8 mouse cellular contexts compared by ENCODE assay signal in genomic region chr17:32753634-32754033, GRCm38 (mm10). TPM values are rescaled to one million over a fixed set of nuclear protein-coding genes. Genes with fewer than 3 reads are reported as not detected.
DNase-seq lines count a peak whose midpoint lies in the region; ATAC-seq and TF ChIP-seq lines count a peak whose summit lies in the region.

No protein-coding gene starts in this region.

- H3K9me3 ChIP-seq in forebrain, embryonic 14.5 days (replicated peaks; ENCODE audit: control insufficient read depth, low read length) = no peaks in the 10 kb centered on the region
- no peaks in the 10 kb centered on the region for H3K9me3 ChIP-seq in forebrain, embryonic 12.5 days
- no peaks in the 10 kb centered on the region for H3K9me3 ChIP-seq in hindbrain, embryonic 14.5 days (ENCODE audit: control insufficient read depth, low read length)

- no peak for ATAC-seq in forebrain, embryonic 14.5 days
- ATAC-seq in forebrain, embryonic 12.5 days (ENCODE audit: low FRiP score) = no peak
- no peak for ATAC-seq in hindbrain, embryonic 14.5 days (ENCODE audit: low FRiP score)

- H3K27ac ChIP-seq in forebrain, embryonic 14.5 days (ENCODE audit: low read depth, low read length) = no peak overlapping the region
- H3K27ac ChIP-seq in forebrain, embryonic 12.5 days = no peak overlapping the region
- H3K27ac ChIP-seq in thymus, adult 2 months (ENCODE audit: control insufficient read depth, insufficient read depth, low read length) = no peak overlapping the region
- no peak overlapping the region for H3K27ac ChIP-seq in hindbrain, embryonic 14.5 days

- intact Hi-C loops in gastrocnemius, postnatal 36 days (cut with DNase I) = no loop called here

- no peaks in the 10 kb centered on the region for H3K36me3 ChIP-seq in forebrain, embryonic 14.5 days (ENCODE audit: control insufficient read depth, insufficient read depth, low read length)
- H3K36me3 ChIP-seq in forebrain, embryonic 12.5 days (replicated peaks) = no peaks in the 10 kb centered on the region
- H3K36me3 ChIP-seq in thymus, adult 2 months (ENCODE audit: control insufficient read depth, insufficient read depth, low read length) = no peaks in the 10 kb centered on the region
- H3K36me3 ChIP-seq in hindbrain, embryonic 14.5 days (replicated peaks; ENCODE audit: control insufficient read depth, insufficient read depth) = no peaks in the 10 kb centered on the region

- 19% methylated on average over 12 of the region's 12 CpGs for WGBS in forebrain, embryonic 14.5 days
- WGBS in forebrain, embryonic 12.5 days = 21% methylated on average over 12 of the region's 12 CpGs
- WGBS in thymus, adult 2 months = 40% methylated on average over 12 of the region's 12 CpGs
- WGBS in hindbrain, embryonic 14.5 days = 13% methylated on average over 12 of the region's 12 CpGs

- H3K4me1 ChIP-seq in forebrain, embryonic 14.5 days (ENCODE audit: control insufficient read depth, insufficient read depth, low read length) = no peaks in the 10 kb centered on the region
- H3K4me1 ChIP-seq in forebrain, embryonic 12.5 days = no peaks in the 10 kb centered on the region
- no peaks in the 10 kb centered on the region for H3K4me1 ChIP-seq in thymus, adult 2 months (replicated peaks; ENCODE audit: control insufficient read depth, insufficient read depth, low read length)
- no peaks in the 10 kb centered on the region for H3K4me1 ChIP-seq in hindbrain, embryonic 14.5 days (replicated peaks; ENCODE audit: control insufficient read depth, insufficient read depth, low read length)

- DNase-seq in forebrain, embryonic 14.5 days (ENCODE audit: low spot score) = peak; percentile 10
- DNase-seq in thymus, postnatal 14 days = peak; percentile 4
- DNase-seq in thymus, adult 2 months = no peak
- DNase-seq in hindbrain, embryonic 14.5 days (ENCODE audit: low spot score) = peak; percentile 32
- peak; percentile 42 for DNase-seq in lung, postnatal 36 days
- no peak for DNase-seq in urinary bladder, adult 2 months (ENCODE audit: low spot score)
- DNase-seq in gastrocnemius, postnatal 36 days = no peak

- H3K4me3 ChIP-seq in forebrain, embryonic 14.5 days (ENCODE audit: low read depth, low read length) = no peak overlapping the region
- no peak overlapping the region for H3K4me3 ChIP-seq in forebrain, embryonic 12.5 days (replicated peaks)
- H3K4me3 ChIP-seq in thymus, adult 2 months (ENCODE audit: control insufficient read depth, insufficient read depth, low read length) = no peak overlapping the region
- H3K4me3 ChIP-seq in hindbrain, embryonic 14.5 days (replicated peaks; ENCODE audit: low read length) = no peak overlapping the region

- no peak for TF ChIP-seq CTCF in thymus, adult 2 months (IDR thresholded peaks at IDR 0.05; ENCODE audit: borderline replicate concordance, control insufficient read depth, extremely low read depth, insufficient read depth, low read length, poor library complexity)

- no peaks in the 10 kb centered on the region for H3K27me3 ChIP-seq in forebrain, embryonic 14.5 days (replicated peaks; ENCODE audit: control insufficient read depth, insufficient read depth, low read length)
- H3K27me3 ChIP-seq in forebrain, embryonic 12.5 days = 0 out of 2 replicates have a peak, but pooled peaks cover 3% of the 10 kb centered on the region
- no peaks in the 10 kb centered on the region for H3K27me3 ChIP-seq in thymus, adult 2 months (ENCODE audit: control insufficient read depth, insufficient read depth, low read length)
- no peaks in the 10 kb centered on the region for H3K27me3 ChIP-seq in hindbrain, embryonic 14.5 days (ENCODE audit: control insufficient read depth, insufficient read depth, low read length)

- no peak overlapping the region for H3K9ac ChIP-seq in forebrain, embryonic 14.5 days (ENCODE audit: low read length)
- H3K9ac ChIP-seq in forebrain, embryonic 12.5 days = no peak overlapping the region
- no peak overlapping the region for H3K9ac ChIP-seq in hindbrain, embryonic 14.5 days

- no peak overlapping the region for H3K4me2 ChIP-seq in forebrain, embryonic 14.5 days (ENCODE audit: low read length)
- H3K4me2 ChIP-seq in forebrain, embryonic 12.5 days = no peak overlapping the region
- no peak overlapping the region for H3K4me2 ChIP-seq in hindbrain, embryonic 14.5 days (replicated peaks)

- no peak for TF ChIP-seq POLR2A in thymus, adult 2 months (IDR thresholded peaks at IDR 0.05; ENCODE audit: control insufficient read depth, extremely low read depth, insufficient read depth, low read length, poor library complexity)

RNA-seq across cellular contexts. Expression of gene Zfp871, which starts 34.5 kb away (rescaled TPM):
- 44.1 and 72.0 TPM in 2 replicates for polyA plus RNA-seq in forebrain, embryonic 14.5 days (2014; fragmentation: Nextera tagmentation; extraction: Ambion mirVana)
- polyA plus RNA-seq in forebrain, embryonic 12.5 days (2016; fragmentation: Nextera tagmentation; extraction: Ambion mirVana) = 56.3 and 56.5 TPM in 2 replicates
- 25.7 and 29.7 TPM in 2 replicates for polyA plus RNA-seq in thymus, adult 2 months (2012; rRNA removed)
- polyA plus RNA-seq in hindbrain, embryonic 14.5 days (2014; fragmentation: Nextera tagmentation; extraction: Ambion mirVana) = 60.8 and 65.5 TPM in 2 replicates
- 20.1 and 22.0 TPM in 2 replicates for polyA plus RNA-seq in urinary bladder, adult 2 months (2012; rRNA removed)
- 10 to 100 TPM; 16.9 to 21.8 TPM for total RNA-seq in gastrocnemius, postnatal 36 days (2021)

RNA-seq across cellular contexts. Expression of gene Zfp811, which starts 56.1 kb away (rescaled TPM):
- 22.2 and 25.2 TPM in 2 replicates for polyA plus RNA-seq in forebrain, embryonic 14.5 days (2014; fragmentation: Nextera tagmentation; extraction: Ambion mirVana)
- 32.2 and 34.2 TPM in 2 replicates for polyA plus RNA-seq in forebrain, embryonic 12.5 days (2016; fragmentation: Nextera tagmentation; extraction: Ambion mirVana)
- polyA plus RNA-seq in thymus, adult 2 months (2012; rRNA removed) = 0.05 and 0.13 TPM in 2 replicates
- polyA plus RNA-seq in hindbrain, embryonic 14.5 days (2014; fragmentation: Nextera tagmentation; extraction: Ambion mirVana) = 39.8 and 46.8 TPM in 2 replicates
- 4.5 and 5.2 TPM in 2 replicates for polyA plus RNA-seq in urinary bladder, adult 2 months (2012; rRNA removed)
- total RNA-seq in gastrocnemius, postnatal 36 days (2021) = under 1 TPM; 0.08 to 0.10 TPM

Comparison
In these comparisons a context has a peak if more than half of its experiments do, and no peak if none do; other contexts are left out.
1. DNase-seq: peak in forebrain, embryonic 14.5 days (single experiment), thymus, postnatal 14 days (single experiment), hindbrain, embryonic 14.5 days (single experiment) and lung, postnatal 36 days (single experiment); none in thymus, adult 2 months (single experiment), urinary bladder, adult 2 months (single experiment) and gastrocnemius, postnatal 36 days (0 of 2).